Mouse (Mus musculus) kidney, adult 2 months (tissue): Measurements from ENCODE around the gene Rsc1a1.

Experiments
- CTCF ChIP-seq: fragments of 200-500 bp; conservative IDR thresholded peaks from 2 replicates; pipeline ENCODE4 v1.5.1; 2011; ENCODE audit warnings: low read depth, mild to moderate bottlenecking, control low read depth, low read length, moderate library complexity, mixed read lengths; ENCODE audit not compliant: insufficient read depth, insufficient read length
- POLR2A ChIP-seq: fragments of 200-500 bp; IDR thresholded peaks from one replicate; pipeline ENCODE4 v1.6.1; 2011; ENCODE audit warnings: low read depth, low read length, control low read depth

DNA sequence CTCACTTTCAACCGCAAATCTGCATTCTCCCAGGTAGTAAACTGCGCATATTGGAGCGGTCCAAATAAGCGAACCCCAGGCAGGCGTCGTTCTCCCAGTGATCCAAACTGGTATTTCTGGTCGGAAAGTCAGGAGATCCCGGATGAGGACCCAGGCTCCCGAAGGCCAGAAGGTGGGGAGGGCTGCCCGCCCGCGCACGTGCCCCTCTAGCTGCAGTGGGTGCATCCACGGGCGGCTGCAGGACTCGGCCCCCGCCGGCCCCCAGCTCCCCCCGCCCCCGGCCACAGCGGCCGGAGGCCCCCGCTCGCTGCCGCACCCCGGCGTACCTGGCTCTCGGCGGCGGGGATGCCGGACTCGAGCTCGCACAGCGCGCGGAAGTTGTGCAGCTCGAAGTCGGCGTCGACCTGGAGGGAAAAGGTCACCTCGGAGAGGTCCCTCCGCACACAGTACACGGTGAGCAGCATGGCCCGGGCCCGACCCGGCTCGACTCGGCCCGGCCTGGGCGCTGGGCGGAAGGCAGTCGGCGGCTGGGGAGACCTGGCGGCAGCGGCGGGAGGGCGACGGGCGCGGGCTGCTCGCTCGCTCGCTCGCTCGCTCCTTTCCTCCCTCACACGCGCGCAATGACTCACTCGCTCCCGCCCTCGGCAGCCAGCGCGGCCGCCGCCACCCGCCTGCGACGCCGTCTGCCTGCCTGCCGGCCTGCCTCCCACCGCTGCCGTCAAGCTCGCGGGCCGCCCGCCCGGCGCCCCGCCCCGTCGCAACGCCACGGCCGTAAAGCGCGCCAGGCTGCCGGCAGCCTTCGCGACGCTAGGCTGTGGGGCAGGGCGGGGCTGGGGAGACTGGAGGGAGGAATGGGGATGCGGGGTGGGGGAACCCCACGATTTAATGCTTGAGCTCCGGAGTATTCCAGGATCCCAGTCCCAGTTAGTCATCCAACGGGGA lies 37.6 kb upstream of the Rsc1a1 start, which contains the start of gene Ddi2:
- TF ChIP-seq CTCF = no peak
- TF ChIP-seq POLR2A = peak; percentile 72
